Mouse (Mus musculus) forebrain, embryonic 14.5 days (tissue): Measurements from ENCODE around the gene Prss46. TPM values are rescaled to one million over a fixed set of nuclear protein-coding genes. Genes with fewer than 3 reads are reported as not detected.
A peak's percentile ranks its signal among the peaks of the same experiment; 100 is the strongest.

Experiments used
- ATAC-seq: fragments of 200-750 bp; cut with Nextera tagmentation; 2 replicates; pipeline ENCODE4 v1.8.0; 2017; ENCODE audit warnings: mild to moderate bottlenecking, moderate library complexity
- DNase-seq: peaks from one replicate; pipeline ENCODE4 v3.0.0-alpha.2; 2015; ENCODE audit warnings: low spot score
- H3K27ac ChIP-seq: fragments of 300-500 bp; sonication (generic); 2 replicates; pipeline ENCODE4 v1.5.1; 2014; ENCODE audit warnings: low read depth, mild to moderate bottlenecking, control low read depth, low read length, moderate library complexity
- H3K27me3 ChIP-seq: fragments of 300-500 bp; sonication (generic); replicated peaks from 2 replicates; pipeline ENCODE4 v1.6.1; 2014; ENCODE audit warnings: low read length, control low read depth, mixed read lengths; ENCODE audit not compliant: control insufficient read depth, insufficient read depth
- H3K36me3 ChIP-seq: fragments of 300-500 bp; sonication (generic); 2 replicates; pipeline ENCODE4 v1.6.1; 2014; ENCODE audit warnings: low read length, control low read depth; ENCODE audit not compliant: control insufficient read depth, insufficient read depth
- H3K4me1 ChIP-seq: fragments of 300-500 bp; sonication (generic); 2 replicates; pipeline ENCODE4 v1.6.1; 2014; ENCODE audit warnings: antibody characterized with exemption, low read length, control low read depth; ENCODE audit not compliant: control insufficient read depth, insufficient read depth
- H3K4me2 ChIP-seq: fragments of 300-500 bp; sonication (generic); 2 replicates; pipeline ENCODE4 v1.6.1; 2014; ENCODE audit warnings: mild to moderate bottlenecking, control low read depth, low read length
- H3K4me3 ChIP-seq: fragments of 300-500 bp; sonication (generic); 2 replicates; pipeline ENCODE4 v1.5.1; 2014; ENCODE audit warnings: low read depth, low read length, control low read depth
- H3K9ac ChIP-seq: fragments of 300-500 bp; sonication (generic); 2 replicates; pipeline ENCODE4 v1.6.1; 2014; ENCODE audit warnings: mild to moderate bottlenecking, low read length, control low read depth, moderate library complexity
- H3K9me3 ChIP-seq: fragments of 300-500 bp; sonication (generic); replicated peaks from 2 replicates; pipeline ENCODE4 v1.6.1; 2016; ENCODE audit warnings: low read length, control low read depth, mixed read lengths; ENCODE audit not compliant: control insufficient read depth
- WGBS: fragments of 180-500 bp; shearing (Covaris S2); extraction: QIAGEN DNeasy Blood & Tissue Kit; methylation state at CpG from one replicate; pipeline ENCODE4 v1.1.7; 2014; 5-methylcytosine and 5-hydroxymethylcytosine counted together
- polyA plus RNA-seq: library from polyadenylated mRNA; unstranded; fragments of >200 nt; fragmentation: Nextera tagmentation; extraction: Ambion mirVana; gene quantifications from 2 replicates; pipeline ENCODE4 v1.2.1, GENCODE M21; 2014

The Prss46 gene
- polyA plus RNA-seq, 1 experiment from 2014 or later: not detected

DNA sequence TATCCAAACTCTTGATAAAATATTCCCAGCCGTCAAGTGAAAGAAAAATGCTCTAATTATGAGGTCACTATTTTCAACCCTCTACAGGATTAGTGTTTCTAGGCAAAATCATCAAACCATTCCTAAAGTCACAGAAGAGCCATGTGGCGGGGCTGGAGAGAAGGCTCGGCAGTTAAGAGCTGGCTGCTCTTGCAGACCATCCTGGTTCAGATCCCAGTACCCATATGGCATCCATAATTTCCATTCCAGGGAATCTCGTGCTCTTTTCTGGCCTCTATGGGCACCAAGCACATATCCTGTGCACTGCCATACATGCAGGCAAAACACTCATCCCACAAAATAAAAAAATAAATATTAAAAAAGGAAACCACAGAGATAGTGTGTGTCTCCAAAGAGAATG, 18.9 kb upstream of the Prss46 start:
- no peak for DNase-seq
- ATAC-seq: no peak

DNA sequence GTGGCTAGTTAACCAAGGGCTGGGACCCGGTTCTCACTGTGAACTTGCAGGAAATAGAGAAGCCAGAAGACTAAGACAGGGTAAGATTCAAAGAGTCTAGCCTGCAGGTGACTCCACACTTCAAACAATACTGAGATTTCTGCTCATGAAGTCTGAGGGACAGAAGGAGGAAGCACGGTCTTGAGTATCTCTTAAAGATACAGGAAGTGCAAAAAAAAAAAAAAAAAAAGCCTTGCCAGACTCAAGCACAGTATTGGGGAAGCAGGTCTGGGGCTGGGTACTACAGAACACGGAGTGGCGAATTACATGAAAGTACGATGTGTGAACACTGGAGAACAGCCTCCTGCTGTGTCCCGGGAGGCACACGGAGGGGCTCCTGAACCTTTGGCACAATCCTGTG, 18.5 kb upstream of the Prss46 start:
- Histone ChIP-seq H3K4me1 (no peaks in the 10 kb centered on the region), H3K36me3 (no peaks in the 10 kb centered on the region), H3K4me2 (no peak overlapping the region), H3K27me3 (no peaks in the 10 kb centered on the region), H3K9me3 (no peaks in the 10 kb centered on the region), H3K4me3 (no peak overlapping the region), H3K9ac (no peak overlapping the region), H3K27ac (no peak overlapping the region)
- ATAC-seq (no peak), DNase-seq (no peak)
- 76% methylated on average over 7 of the region's 7 CpGs for WGBS

More for the DNA sequence above, 18.9 kb upstream of the Prss46 start:
- no peak overlapping the region for H3K27ac ChIP-seq
- H3K4me2 ChIP-seq: no peak overlapping the region
- no peak overlapping the region for H3K9ac ChIP-seq
- H3K9me3 ChIP-seq: no peaks in the 10 kb centered on the region
- H3K36me3 ChIP-seq: no peaks in the 10 kb centered on the region
- no peak overlapping the region for H3K4me3 ChIP-seq
- no peaks in the 10 kb centered on the region for H3K4me1 ChIP-seq
- no peaks in the 10 kb centered on the region for H3K27me3 ChIP-seq
- WGBS: 78% methylated on average over 4 of the region's 4 CpGs

GRCm38 (mm10) chr9:110826390-110826789, 17.9 kb upstream of the Prss46 start, which contains the start of gene Prss43:
Gene Prss43, plus strand, starts transcription at chr9:110826690.
- H3K9ac ChIP-seq: no peak within 1 kb of the TSS
- no peaks in the 10 kb centered on the region for H3K36me3 ChIP-seq
- H3K27me3 ChIP-seq: no peaks in the 10 kb centered on the region
- ATAC-seq (no peak), DNase-seq (no peak)
- no peaks in the 10 kb centered on the region for H3K9me3 ChIP-seq
- WGBS: 84% methylated on average over 3 of the region's 3 CpGs
- no peak within 1 kb of the TSS for H3K4me3 ChIP-seq
- H3K27ac ChIP-seq: no peak within 1 kb of the TSS
- H3K4me1 ChIP-seq: no peaks in the 10 kb centered on the region
- H3K4me2 ChIP-seq: no peak within 1 kb of the TSS

DNA sequence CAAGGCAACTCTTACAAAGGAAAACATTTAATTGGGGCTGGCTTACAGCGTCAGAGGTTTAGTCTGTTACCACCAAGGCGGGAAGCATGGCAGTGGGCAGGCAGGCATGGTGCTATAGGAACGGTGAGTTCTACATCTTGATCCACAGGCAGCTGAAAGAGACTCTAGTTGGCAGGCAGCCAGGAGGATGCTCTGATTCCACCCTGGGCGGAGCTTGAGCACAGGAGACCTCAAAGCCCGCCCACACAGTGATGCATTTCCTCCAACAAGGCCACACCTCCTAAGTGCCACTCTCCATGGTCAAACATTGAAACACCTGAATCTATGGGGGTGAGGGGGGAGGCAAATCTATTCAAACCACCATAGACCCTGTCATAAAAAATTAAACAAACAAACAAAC, 11.3 kb upstream of the Prss46 start:
- no peak overlapping the region for H3K4me3 ChIP-seq
- no peaks in the 10 kb centered on the region for H3K27me3 ChIP-seq
- no peak overlapping the region for H3K4me2 ChIP-seq
- no peaks in the 10 kb centered on the region for H3K9me3 ChIP-seq
- no peaks in the 10 kb centered on the region for H3K4me1 ChIP-seq
- DNase-seq (peak; percentile 8), ATAC-seq (no peak)
- no peak overlapping the region for H3K9ac ChIP-seq
- no peaks in the 10 kb centered on the region for H3K36me3 ChIP-seq
- H3K27ac ChIP-seq: no peak overlapping the region
- 69% methylated on average over 5 of the region's 5 CpGs for WGBS

GRCm38 (mm10) chr9:110834411-110834810, 9.9 kb upstream of the Prss46 start, which contains the start of gene Prss45:
Gene Prss45, plus strand, starts transcription at chr9:110834588.
- WGBS: 83% methylated on average over 19 of the region's 19 CpGs
- Histone ChIP-seq H3K4me1 (no peaks in the 10 kb centered on the region), H3K9me3 (no peaks in the 10 kb centered on the region), H3K4me3 (no peak within 1 kb of the TSS), H3K27ac (no peak within 1 kb of the TSS), H3K9ac (no peak within 1 kb of the TSS), H3K4me2 (no peak within 1 kb of the TSS), H3K36me3 (no peaks in the 10 kb centered on the region), H3K27me3 (no peaks in the 10 kb centered on the region)
- ATAC-seq (no peak), DNase-seq (no peak)

DNA sequence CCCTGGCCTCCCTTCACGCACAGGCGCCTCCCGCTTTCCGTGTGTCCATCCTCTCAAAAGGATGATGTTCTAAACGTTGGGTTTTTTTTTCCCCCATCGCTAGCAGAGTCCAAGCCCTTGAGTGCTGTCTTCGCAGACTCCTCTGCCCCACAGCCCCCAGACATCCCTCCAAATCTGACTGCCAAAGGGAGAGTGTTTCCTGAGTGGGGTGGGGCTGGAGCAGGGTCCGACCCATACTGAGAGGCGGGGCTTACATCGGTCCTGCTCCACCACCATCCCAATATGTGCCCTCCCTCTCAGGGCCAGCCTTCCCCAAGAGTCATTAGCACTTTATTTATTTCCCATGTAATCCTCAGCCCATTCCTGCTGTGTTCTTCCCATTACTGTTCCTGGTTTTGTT, 9.3 kb upstream of the Prss46 start:
- no peak overlapping the region for H3K4me2 ChIP-seq
- ATAC-seq (no peak), DNase-seq (no peak)
- H3K9me3 ChIP-seq: no peaks in the 10 kb centered on the region
- H3K27ac ChIP-seq: no peak overlapping the region
- no peak overlapping the region for H3K4me3 ChIP-seq
- WGBS: 40% methylated on average over 10 of the region's 10 CpGs
- no peaks in the 10 kb centered on the region for H3K27me3 ChIP-seq
- no peaks in the 10 kb centered on the region for H3K36me3 ChIP-seq
- no peak overlapping the region for H3K9ac ChIP-seq
- H3K4me1 ChIP-seq: no peaks in the 10 kb centered on the region

GRCm38 (mm10) chr9:110836112-110836511, 8.2 kb upstream of the Prss46 start:
- Histone ChIP-seq H3K9ac (no peak overlapping the region), H3K4me2 (no peak overlapping the region), H3K36me3 (no peaks in the 10 kb centered on the region), H3K4me1 (no peaks in the 10 kb centered on the region), H3K27ac (no peak overlapping the region), H3K9me3 (no peaks in the 10 kb centered on the region), H3K4me3 (no peak overlapping the region), H3K27me3 (no peaks in the 10 kb centered on the region)
- ATAC-seq (no peak), DNase-seq (no peak)
- WGBS: 47% methylated on average over 2 of the region's 2 CpGs

DNA sequence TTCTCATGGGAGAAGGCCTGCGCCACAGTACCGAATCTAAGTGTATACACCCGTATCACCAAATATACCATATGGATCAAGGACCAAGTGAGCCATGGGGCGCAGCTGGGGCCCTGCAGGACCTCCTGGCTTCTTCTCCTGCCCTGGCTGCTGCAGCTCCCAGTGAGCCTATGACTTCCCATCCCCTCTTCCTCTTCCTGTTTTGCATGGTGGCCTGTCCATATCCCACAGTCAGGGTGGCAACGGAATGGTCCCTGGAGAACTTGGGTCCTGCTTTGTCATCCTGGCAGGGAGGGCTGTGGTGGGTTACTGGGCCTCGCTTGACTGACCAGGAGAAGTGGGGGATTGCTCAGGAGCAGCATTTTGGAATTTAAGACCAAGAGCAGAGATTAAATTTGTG, 3.4 kb upstream of the Prss46 start:
- no peak overlapping the region for H3K4me3 ChIP-seq
- ATAC-seq (no peak), DNase-seq (no peak)
- no peak overlapping the region for H3K27ac ChIP-seq
- 82% methylated on average over 6 of the region's 6 CpGs for WGBS
- no peaks in the 10 kb centered on the region for H3K36me3 ChIP-seq
- H3K9me3 ChIP-seq: no peaks in the 10 kb centered on the region
- no peak overlapping the region for H3K9ac ChIP-seq
- no peak overlapping the region for H3K4me2 ChIP-seq
- H3K4me1 ChIP-seq: no peaks in the 10 kb centered on the region
- H3K27me3 ChIP-seq: no peaks in the 10 kb centered on the region

GRCm38 (mm10) chr9:110841438-110841837, 2.9 kb upstream of the Prss46 start:
- Histone ChIP-seq H3K4me2 (no peak overlapping the region), H3K27me3 (no peaks in the 10 kb centered on the region), H3K9me3 (no peaks in the 10 kb centered on the region), H3K36me3 (no peaks in the 10 kb centered on the region), H3K4me1 (no peaks in the 10 kb centered on the region), H3K27ac (no peak overlapping the region), H3K9ac (no peak overlapping the region), H3K4me3 (no peak overlapping the region)
- WGBS: 78% methylated on average over 2 of the region's 2 CpGs
- DNase-seq (no peak), ATAC-seq (no peak)
